Mouse (Mus musculus): ENCODE data around the gene Cfap43.

GRCm38 (mm10) chr19:47939361-47939760, 20.3 kb upstream of the Cfap43 start:
- TF ChIP-seq NRF1 (IDR thresholded peaks at IDR 0.05; ENCODE audit: low read depth, low read length): no peak
- no peak for TF ChIP-seq CTCF (conservative IDR thresholded peaks at IDR 0.05 in 1 of 2, IDR thresholded peaks at IDR 0.05 in 1 of 2; ENCODE audit: low read depth in 2 of 2, low read length in 2 of 2)
- TF ChIP-seq HCFC1 (IDR thresholded peaks at IDR 0.05; ENCODE audit: low read depth, low read length): no peak
- TF ChIP-seq POLR2A (IDR thresholded peaks at IDR 0.05; ENCODE audit: low read depth, low read length): no peak
- TF ChIP-seq MYC (IDR thresholded peaks at IDR 0.05; ENCODE audit: low read depth, low read length): no peak
- no peak for TF ChIP-seq MXI1 (IDR thresholded peaks at IDR 0.05; ENCODE audit: low read depth, low read length)
- TF ChIP-seq USF1 (IDR thresholded peaks at IDR 0.05; ENCODE audit: low read depth, low read length): no peak
- no peak for TF ChIP-seq MAX (IDR thresholded peaks at IDR 0.05; ENCODE audit: low read length)
- no peak for TF ChIP-seq EP300 (IDR thresholded peaks at IDR 0.05; ENCODE audit: low read length)
